Mouse (Mus musculus) yolk sac, embryonic 10.5 days (tissue): Measurements from ENCODE around the gene Foxa3.

ENCODE experiments used
- DNase-seq: peaks from one replicate; pipeline ENCODE4 v3.0.0-alpha.2; 2017; ENCODE audit warnings: low spot score

The Foxa3 gene

DNA sequence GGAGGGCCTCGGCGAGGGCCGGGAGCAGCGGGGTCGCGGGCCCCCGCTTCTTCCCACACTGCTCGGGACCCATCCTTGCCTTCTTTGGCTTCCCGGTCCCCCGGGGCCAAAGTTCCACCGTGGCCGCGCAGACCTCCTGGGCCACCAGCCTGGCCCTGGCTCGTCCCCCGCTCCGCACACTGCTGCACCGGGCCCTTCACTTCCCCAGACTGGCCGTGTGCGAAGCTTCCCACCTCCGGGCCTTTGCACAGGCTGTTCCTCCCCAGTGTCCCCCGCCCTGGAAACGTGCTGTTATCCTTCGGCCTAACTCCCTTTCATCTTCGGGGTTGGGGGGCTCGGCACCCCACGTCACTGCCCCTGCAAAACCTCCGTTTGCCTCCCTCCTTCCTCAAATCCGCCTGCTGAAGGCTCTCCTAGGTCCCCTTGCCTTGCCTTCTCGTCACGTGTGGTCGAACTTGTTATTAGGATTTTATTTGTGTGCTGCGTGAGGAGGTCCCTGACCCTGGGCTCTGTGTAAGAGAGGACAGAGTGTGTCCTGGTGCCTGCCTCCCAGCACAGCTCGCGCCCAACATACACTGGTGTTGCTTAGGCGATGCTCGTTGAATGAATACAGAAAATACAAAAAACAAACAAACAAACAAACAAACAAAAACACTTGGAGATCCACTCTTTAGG is 1.4 kb upstream of the Foxa3 start:
- no peak for DNase-seq

DNA sequence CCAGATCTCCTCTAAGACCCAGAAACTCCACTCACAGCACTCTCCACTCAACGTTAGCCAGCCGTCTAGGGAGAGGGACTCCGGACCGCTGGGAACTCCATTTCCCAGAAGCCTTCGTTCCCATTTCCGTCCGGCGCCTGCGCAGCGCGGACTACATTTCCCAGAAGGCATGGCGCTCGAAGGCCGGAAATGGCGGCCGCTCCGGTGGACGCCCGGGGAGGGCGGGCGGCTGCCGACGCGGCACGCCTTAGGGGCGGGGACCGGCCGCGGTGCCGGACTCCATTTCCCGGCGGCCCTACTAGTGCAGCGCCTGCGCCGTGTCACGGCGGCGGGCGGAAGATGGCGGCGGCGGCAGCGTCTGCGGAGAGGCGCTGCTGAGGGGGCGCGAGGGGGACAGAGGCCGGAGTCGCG is 763 bp upstream of the Foxa3 start, which contains the start of gene Sympk:
Sympk (plus strand) TSS at position 282 of the 411 bp plus-strand sequence.
- peak; percentile 95 for DNase-seq

DNA sequence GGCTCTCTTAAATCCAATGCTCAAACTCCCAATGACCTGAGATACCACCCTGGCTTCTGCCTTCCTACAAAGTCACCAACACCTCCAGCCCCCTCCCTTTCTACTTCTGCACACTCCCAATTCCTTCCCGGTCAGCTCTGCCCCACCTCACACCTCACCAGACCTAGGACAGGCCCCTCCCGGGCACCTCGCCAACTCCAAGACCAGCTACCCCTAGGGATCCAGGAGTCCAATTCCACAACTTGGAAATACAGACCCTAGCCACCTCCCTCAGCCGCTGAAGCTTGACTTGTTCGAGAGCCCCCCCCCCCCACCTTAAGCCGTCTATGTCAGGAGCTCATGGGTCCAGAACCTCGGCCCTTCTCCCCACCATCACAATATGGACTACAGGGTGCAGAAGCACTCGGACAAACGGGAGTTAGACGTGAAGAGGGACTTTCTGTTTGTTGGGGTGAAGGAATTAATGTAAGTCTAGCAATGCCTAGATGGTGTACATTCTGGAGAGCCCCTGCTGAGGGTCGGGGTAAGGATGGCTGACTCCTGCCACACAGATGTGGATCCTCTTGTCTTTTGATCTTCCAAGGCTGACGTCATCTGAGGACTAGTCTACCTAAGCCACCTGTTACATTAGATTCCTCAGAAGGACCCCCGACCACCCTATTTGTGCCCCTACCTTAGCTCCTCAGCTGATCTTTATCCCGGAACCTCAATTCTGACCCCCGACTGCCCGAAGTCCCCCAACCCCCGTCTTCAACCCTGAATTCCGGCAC is 964 bp downstream of the Foxa3 start:
- peak; percentile 35 for DNase-seq

DNA sequence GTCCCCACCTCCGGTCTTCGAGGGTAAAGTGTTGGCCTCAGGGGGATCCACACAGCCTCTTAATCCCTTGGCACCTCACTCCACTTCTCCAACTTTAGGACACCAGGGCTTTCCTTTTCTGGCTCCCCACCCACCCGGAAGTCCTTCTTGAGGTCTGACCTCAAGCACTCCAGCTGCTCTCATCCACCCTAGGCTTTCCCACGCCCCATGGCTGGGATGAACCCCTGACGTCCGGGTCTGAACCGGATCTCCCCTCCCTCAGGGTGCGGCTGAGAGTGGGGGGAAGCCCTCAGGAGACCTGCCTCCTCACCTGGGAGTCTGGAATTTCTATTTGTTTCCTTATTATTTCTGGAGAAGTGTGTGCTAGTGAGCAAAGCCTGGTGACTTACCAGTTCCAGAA is 2.3 kb downstream of the Foxa3 start:
- peak; percentile 29 for DNase-seq

DNA sequence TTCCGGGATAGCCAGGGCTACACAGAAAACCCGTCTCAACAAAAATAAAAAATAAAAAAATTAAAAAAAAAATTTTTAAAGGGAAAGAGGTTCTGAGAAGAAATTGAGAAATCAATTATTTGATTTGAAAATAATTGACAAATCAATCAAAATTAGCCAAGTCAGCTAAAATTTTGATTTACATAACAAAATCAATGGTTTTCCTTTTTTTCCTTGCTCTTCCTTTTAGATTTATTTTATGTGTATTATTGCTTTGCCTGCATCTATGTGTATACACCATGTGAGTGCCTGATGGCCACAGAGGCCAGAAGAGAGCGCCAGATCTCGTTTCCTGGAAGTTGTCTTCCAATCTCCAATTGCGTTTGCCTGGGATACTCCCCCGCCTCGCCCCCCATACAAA is 5.4 kb downstream of the Foxa3 start:
- DNase-seq: no peak

DNA sequence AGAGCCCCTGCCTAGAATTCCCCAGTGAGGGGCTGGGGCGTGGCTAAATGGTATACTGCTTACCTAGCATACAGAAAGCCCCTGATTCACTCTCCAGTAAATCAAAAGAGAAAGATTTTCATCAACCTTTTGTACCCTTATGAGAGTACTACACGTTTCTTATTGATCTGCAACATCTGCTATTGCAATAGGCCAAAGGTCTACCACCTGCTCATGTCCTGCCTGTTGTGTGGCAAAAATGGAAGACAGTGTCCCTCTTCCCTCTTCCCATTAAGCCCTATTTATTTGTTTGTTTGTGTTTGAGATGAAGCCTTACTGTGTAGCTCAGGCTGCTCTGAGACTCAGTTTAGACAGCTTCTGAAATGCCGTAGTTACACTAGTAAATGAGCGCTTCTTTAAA is 7.3 kb downstream of the Foxa3 start:
- DNase-seq: no peak

DNA sequence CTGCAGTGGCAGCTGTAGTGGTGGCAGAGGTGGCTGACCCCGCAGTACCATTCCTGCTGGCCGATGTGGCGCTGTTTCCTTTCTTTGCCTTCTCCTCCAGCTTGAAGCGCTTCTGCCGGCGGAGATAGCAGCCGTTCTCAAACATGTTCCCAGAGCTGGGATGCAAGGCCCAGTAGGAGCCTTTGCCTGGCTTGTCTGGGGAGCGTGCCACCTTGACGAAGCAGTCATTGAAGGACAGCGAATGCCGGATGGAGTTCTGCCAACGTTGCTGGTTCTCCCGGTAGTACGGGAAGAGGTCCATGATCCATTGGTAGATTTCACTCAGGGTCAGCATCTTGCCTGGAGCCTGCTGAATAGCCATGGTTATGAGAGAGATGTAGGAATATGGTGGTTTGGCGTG is 8.9 kb downstream of the Foxa3 start:
- DNase-seq: no peak

DNA sequence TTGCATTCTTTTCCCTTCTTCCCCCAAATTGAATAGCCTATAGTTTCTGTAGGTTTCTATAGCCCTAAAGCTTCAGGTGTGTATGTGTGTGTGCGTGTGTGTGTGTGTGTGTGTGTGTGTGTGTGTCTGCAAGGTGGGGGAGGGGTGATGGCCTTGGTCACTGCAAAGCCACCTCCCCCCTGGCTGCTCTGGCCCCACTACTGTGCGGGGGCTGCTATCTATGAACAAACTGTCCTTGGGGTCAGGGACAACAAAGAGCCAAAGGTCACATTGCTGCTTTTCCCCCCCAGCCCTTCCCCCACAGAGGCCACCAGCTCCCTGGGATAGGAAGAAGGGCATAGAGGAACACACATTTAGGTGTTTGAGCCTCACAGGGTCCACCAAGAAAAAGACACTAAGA is 10.5 kb downstream of the Foxa3 start:
- peak; percentile 85 for DNase-seq

DNA sequence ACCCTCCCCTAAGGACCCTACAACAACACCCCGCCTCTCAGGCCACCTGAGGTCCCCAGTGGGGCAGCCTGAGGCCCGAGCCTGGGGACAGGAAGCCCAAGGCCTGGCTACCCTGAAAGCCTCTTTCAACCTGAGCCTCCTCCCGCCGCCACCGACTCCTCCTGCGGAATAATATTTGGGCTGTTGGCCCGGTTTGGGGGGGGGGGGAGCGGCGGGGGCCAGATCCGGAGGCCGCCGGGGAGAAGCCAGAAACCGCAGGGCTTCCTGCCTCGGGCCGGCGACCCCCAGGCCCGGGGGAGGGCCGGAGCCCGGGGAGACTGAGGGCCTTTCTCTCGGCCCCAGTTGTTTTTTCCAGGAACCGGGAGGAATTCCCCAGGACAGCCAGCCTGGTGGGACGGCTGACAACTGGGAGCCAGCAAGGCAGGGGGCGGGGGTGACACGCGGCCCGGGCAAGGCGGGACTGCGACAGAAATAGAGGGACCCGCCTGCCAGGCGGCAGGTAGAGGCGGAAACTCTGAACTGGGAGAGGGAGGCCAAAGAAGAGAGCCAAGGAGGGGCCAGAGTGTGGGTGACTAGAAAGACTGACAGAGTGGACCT is 11.2 kb downstream of the Foxa3 start:
- peak; percentile 81 for DNase-seq

DNA sequence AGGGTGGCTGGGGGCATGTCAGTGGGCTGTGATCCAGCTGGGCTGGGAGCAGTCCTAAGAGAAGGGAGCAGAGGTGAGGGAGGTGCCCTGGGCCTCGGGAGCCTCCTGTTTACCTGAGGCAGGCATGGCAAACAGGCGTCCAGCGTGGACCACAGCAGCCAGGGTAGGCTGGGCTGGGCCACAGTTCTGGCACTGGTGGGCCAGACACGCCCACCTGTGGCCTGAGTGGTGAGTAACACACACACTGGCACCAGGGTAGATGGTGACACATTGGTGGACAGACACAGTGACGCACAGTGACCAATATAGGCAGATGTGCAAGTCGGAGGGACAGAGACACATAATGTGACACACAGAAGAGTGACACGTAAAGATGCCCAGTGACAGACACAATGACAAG is 12.8 kb downstream of the Foxa3 start:
- no peak for DNase-seq

DNA sequence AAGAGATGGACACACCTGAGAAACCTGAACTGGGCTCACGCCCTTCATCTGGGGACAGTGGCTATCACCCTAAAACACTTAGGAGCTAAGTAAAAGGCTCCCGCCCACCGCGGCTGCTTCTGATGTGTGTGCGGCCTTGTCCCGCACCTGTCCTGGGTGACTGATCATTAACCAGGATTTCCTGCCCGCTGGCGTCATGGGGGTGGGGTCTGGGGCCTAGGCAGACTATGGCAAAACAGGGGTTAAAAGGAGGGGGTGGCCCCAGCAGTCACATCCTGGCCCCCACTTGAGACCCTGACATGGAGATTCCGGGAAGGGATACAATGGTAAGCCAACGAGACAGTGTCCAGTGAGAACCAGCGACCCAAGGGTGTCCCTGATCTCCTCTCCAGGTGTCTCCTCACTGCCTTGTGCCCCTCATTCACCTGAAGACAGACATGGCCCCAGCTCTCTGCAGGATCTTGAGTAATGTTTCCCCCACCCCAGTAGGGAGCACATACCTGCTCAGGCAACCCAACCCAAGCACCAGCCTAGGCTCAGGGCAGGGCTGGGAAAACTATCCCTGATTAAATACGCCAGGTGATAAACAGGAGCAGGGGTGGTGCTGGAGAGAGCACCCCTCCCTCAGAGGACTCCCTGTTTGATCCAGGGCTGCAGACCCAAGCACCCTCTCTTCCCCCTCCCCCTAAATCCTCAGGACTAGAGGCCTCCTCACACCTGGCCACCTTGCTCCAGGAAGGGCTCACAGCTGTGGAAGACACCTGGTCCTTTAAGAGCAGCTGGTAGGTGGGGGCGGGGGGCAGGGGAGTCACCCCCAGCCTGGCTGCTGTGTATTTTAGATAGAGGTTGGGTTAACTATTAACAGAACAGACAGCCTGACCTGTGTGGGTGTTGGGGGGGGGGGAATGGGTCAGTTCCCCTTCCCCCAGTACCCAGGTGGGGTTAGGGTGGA is 16.0 kb downstream of the Foxa3 start:
- DNase-seq: peak; percentile 89

DNA sequence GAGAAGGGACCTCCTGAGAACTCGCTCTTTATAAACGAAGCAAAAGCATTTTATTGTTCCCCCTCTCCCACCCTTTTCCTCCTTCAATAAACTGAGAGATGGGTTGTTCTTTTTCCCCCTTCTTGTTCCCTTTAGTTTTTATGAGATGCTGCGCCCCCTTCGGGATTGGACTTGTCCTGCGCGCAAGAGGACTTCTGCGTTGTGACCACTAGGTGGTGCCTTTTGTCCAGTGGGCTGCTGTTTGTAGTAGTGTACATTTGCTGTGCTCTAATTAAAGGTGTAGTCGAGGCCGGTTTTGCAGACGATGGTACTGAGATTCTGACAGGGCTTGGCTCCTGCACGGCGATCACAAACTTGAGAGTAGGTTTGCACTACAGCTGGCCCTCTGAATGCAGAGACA is 16.9 kb downstream of the Foxa3 start:
- DNase-seq: peak; percentile 86

DNA sequence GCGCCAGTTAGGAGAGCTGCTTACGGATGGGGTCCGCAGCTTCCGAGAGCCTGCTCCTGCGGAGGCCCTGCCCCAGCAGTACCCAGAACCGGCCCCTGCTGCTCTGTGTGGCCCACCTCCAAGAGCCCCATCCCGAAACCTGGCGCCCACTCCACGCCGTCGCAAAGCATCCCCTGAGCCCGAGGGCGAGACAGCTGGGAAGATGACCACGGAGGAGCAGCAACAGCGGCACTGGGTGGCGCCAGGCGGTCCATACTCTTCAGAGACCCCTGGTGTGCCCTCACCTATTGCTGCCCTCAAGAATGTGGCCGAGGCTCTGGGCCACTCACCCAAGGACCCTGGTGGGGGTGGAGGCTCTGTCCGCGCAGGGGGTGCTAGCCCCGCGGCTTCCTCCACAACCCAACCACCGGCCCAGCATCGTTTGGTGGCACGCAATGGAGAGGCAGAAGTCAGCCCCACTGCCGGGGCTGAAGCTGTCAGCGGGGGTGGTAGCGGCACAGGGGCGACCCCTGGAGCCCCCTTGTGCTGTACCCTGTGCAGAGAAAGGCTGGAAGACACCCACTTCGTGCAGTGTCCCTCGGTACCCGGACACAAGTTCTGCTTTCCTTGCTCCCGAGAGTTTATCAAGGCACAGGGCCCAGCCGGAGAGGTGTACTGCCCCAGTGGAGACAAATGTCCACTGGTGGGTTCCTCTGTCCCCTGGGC is 17.8 kb downstream of the Foxa3 start:
- no peak for DNase-seq

DNA sequence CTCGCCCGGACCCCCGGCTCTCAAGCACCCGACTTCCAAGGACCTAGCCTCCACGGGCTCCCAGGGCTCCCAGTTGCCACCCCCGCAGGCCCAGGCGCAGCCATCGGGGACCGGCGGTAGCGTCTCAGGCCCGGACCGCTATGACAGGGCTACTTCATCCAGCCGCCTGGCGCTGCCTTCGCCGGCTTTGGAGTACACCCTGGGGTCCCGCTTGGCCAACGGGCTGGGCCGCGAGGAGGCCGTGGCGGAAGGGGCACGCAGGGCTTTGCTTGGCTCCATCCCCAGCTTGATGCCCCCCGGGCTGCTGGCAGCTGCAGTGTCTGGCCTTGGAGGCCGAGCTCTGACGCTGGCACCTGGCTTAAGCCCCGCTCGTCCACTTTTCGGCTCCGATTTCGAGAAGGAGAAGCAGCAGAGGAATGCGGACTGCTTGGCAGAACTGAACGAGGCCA is 18.7 kb downstream of the Foxa3 start:
- DNase-seq: no peak

DNA sequence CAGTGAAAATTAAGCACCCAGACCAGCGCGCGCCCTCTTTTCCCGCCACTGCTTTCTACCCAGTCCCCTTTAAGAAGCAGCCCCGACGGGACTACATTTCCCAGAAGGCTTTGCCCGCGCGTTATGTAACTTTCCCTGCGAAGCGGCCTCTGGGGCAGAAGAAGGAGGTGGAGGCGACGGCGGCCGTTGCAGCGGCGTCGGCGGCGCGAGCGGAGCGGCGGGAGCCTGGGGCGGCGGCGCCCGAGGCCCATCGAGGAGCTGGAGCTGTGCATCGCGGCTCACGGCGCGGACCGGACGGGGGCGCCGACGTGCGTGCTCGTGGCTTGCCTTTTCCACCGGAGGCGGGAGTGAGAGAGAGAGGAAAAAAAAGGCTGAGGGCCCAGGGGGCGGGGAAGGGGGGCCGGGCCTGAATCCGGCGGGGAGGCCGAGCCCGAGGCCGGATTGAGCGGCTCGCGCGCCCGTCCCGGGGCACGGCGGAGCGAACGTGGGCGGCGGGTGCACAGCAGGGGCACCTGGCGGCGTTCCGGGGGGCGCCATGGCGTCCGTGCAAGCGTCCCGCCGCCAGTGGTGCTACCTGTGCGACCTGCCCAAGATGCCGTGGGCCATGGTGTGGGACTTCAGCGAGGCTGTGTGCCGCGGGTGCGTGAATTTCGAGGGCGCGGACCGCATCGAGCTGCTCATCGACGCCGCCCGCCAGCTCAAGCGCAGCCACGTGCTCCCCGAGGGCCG is 19.3 kb downstream of the Foxa3 start, which contains the start of gene Irf2bp1:
Irf2bp1 (plus strand) TSS at position 143 of the 729 bp plus-strand sequence.
- peak; percentile 95 for DNase-seq

DNA sequence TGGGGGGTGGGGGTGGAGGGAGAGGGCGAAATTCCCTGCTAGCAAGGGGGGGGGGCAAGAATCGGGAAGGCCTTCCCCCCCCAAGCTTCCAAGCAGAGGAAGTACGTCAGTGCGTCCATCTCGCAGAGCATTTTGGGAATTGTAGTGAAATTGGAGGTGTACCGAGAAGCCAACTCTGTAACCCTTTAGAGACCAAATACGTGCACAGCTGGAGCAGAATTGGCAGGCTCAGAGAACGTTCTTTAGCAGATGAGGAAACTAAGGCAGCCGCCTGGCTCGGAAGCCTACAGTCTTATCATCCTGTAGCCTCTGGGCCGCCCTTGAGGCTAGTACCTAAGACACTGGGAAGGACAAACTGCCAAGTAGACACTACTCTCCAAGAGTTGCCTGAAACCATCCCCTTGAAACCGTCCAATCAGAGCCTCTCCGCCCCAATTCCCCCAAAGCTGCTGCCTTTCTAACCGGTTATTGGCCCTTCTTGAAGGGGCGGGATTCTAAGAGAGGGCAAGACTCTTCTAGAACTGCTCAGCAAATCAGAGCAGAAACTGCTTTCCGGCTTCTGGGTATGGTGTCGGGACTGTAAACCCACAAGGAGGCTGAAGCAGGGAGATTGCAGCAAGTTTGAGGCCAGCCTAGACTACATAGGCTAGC is 20.4 kb downstream of the Foxa3 start:
- peak; percentile 89 for DNase-seq

DNA sequence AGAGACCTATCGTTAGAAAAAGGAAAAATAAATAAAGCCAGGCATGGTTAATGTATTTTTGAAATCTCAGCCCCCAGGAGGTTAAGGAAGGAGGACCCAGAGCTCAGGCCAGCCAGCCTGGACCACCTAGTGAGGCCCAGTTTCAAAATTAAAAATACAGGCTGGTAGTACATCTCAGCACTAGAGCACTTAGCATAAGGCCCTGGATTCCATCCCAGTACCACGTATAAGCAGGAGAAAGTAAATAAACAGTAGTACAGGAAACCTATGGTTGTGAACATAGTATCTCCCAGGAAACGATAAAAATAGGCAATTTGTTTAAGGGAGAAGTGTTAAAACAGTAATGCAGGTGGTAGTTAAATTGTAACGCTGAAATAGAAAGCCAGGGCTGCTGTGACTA is 21.2 kb downstream of the Foxa3 start:
- no peak for DNase-seq

DNA sequence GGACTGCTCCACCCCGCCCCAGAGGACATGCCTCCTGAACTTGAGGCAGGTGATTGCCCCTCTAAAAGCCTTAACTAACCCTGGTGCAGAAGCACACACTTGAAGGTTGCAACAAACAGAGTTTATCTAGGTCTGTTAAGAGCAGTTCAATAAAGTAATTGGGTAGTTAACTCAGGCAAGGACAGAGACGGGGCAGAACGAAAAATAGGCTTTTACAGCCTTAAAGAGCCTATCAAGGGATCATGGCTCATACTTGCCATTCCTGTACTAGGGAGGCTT is 21.6 kb downstream of the Foxa3 start:
- no peak for DNase-seq

DNA sequence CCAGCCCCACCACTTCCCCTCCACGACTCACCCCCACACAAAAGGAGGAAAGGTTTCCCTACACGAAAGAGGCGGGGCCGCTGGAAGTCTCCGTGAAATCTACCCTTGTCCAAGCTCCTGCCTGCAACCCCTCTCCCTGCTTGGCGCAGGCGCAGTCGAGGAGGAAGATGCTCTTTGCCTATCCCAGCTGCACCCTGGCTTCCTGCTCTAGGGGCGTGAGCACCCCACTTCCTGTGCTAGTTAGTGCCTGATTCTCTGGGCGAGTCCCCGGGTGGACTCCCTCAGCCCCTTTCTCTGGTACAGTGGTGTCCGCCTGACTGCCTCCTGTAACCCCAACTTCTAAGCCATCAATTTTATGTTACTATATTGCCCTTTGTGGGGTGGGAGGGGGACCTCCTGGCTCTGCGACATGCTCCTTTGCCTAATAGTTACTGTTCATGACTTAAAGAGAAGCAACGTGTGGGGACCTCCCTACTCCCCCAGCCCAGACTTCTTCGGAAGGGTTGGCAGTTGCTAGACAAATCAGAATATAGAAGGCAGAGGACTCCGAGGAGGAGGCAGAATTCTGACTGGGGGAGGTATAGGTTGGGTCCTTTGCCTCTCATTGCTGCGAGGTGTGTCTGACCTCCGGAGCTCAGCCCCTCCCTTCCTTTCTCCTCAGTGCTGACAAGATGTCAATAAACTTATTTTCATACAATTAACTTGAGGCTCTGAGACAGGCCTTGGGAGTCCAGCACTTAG is 22.1 kb downstream of the Foxa3 start:
- DNase-seq: peak; percentile 38

DNA sequence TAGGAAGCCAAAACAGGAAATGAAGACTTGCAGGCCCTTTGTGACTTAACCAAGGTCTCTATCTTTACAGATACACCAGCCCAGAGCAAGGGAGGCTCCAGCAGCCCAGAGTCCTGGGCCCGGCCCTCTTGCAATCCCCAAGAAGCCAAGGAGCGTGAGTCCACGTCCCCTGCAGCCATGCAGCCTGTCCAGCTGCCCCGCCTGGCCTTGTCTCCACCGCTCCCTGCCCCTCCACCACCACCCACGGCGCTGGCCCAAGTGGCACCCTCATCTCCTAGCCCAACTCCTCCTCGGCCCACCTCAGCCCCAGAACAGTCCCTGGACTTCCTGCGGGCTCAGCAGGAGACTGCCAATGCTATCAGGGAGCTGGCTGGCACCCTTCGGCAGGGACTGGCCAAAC is 22.9 kb downstream of the Foxa3 start:
- no peak for DNase-seq
